Mouse (Mus musculus) erythroblast, embryonic 14.5 days (primary cell): ENCODE results near the gene Arhgdig. TPM values are rescaled to one million over a fixed set of nuclear protein-coding genes. Genes with fewer than 3 reads are reported as not detected.

Experiments used
- H3K27me3 ChIP-seq: 2 replicates; pipeline ENCODE4 v1.6.1; 2012; ENCODE audit warnings: inconsistent platforms; ENCODE audit not compliant: control insufficient read depth
- H3K36me3 ChIP-seq: 2 replicates; pipeline ENCODE4 v1.6.1; 2012; ENCODE audit warnings: mild to moderate bottlenecking, inconsistent platforms; ENCODE audit not compliant: control insufficient read depth
- H3K4me1 ChIP-seq: 2 replicates; pipeline ENCODE4 v1.6.1; 2012; ENCODE audit warnings: inconsistent platforms; ENCODE audit not compliant: control insufficient read depth
- H3K4me3 ChIP-seq: replicated peaks from 2 replicates; pipeline ENCODE3; 2012; ENCODE audit warnings: moderate library complexity, mild to moderate bottlenecking, inconsistent platforms
- H3K9me3 ChIP-seq: 2 replicates; pipeline ENCODE4 v1.6.1; 2012; ENCODE audit warnings: low read length, inconsistent platforms, mixed read lengths; ENCODE audit not compliant: control insufficient read depth
- GATA1 ChIP-seq: IDR thresholded peaks from 2 replicates; pipeline ENCODE4 v1.6.1; 2012; ENCODE audit warnings: low read length, inconsistent platforms, mixed read lengths
- TAL1 ChIP-seq: IDR thresholded peaks from 3 replicates; pipeline ENCODE4 v1.6.1; 2012; ENCODE audit warnings: low read length, inconsistent platforms, mixed read lengths
- polyA plus RNA-seq: library from polyadenylated mRNA; stranded (reverse); fragments of >175 nt; gene quantifications from 2 replicates; pipeline ENCODE4 v1.2.3, GENCODE M21; 2012

Arhgdig gene
- polyA plus RNA-seq, 1 experiment: 5.1 TPM

- Histone ChIP-seq H3K27me3 (no peaks in the 10 kb centered on the region), H3K4me3 (no peak overlapping the region), H3K9me3 (no peaks in the 10 kb centered on the region), H3K36me3 (no peaks in the 10 kb centered on the region), H3K4me1 (peaks cover 64% of the 10 kb centered on the region)
- TF ChIP-seq GATA1 (no peak), TAL1 (no peak)
Measured at GRCm38 (mm10) chr17:26240120-26240790, 32.7 kb upstream of the Arhgdig start.

GRCm38 (mm10) chr17:26239551-26239950, 32.0 kb upstream of the Arhgdig start:
- no peak for TF ChIP-seq GATA1
- TF ChIP-seq TAL1: no peak

GRCm38 (mm10) chr17:26237667-26238066, 30.1 kb upstream of the Arhgdig start:
- no peak for TF ChIP-seq TAL1
- no peak for TF ChIP-seq GATA1
- Histone ChIP-seq H3K27me3 (no peaks in the 10 kb centered on the region), H3K36me3 (no peaks in the 10 kb centered on the region), H3K4me3 (no peak overlapping the region), H3K9me3 (no peaks in the 10 kb centered on the region), H3K4me1 (peaks cover 50% of the 10 kb centered on the region)

More at GRCm38 (mm10) chr17:26239551-26239950, 32.0 kb upstream of the Arhgdig start:
- H3K4me1 ChIP-seq: peaks cover 66% of the 10 kb centered on the region
- no peaks in the 10 kb centered on the region for H3K27me3 ChIP-seq
- H3K36me3 ChIP-seq: no peaks in the 10 kb centered on the region
- H3K4me3 ChIP-seq: no peak overlapping the region
- H3K9me3 ChIP-seq: no peaks in the 10 kb centered on the region

- no peaks in the 10 kb centered on the region for H3K27me3 ChIP-seq
- no peaks in the 10 kb centered on the region for H3K9me3 ChIP-seq
- H3K4me3 ChIP-seq: no peak overlapping the region
- TF ChIP-seq TAL1: no peak
- TF ChIP-seq GATA1: no peak
- H3K4me1 ChIP-seq: peaks cover 31% of the 10 kb centered on the region
- no peaks in the 10 kb centered on the region for H3K36me3 ChIP-seq
Measured at GRCm38 (mm10) chr17:26235077-26235815, 27.7 kb upstream of the Arhgdig start.

GRCm38 (mm10) chr17:26234386-26234785, 26.8 kb upstream of the Arhgdig start:
- H3K4me3 ChIP-seq: no peak overlapping the region
- TF ChIP-seq GATA1: no peak
- no peak for TF ChIP-seq TAL1
- no peaks in the 10 kb centered on the region for H3K9me3 ChIP-seq
- H3K27me3 ChIP-seq: no peaks in the 10 kb centered on the region
- H3K36me3 ChIP-seq: no peaks in the 10 kb centered on the region
- H3K4me1 ChIP-seq: peaks cover 23% of the 10 kb centered on the region

GRCm38 (mm10) chr17:26232863-26233262, 25.3 kb upstream of the Arhgdig start:
- peaks cover 20% of the 10 kb centered on the region for H3K4me1 ChIP-seq
- no peaks in the 10 kb centered on the region for H3K36me3 ChIP-seq
- H3K27me3 ChIP-seq: no peaks in the 10 kb centered on the region
- no peak overlapping the region for H3K4me3 ChIP-seq
- TF ChIP-seq GATA1: no peak
- no peak for TF ChIP-seq TAL1
- no peaks in the 10 kb centered on the region for H3K9me3 ChIP-seq

GRCm38 (mm10) chr17:26231156-26231555, 23.6 kb upstream of the Arhgdig start:
- peaks cover 10% of the 10 kb centered on the region for H3K4me1 ChIP-seq

GRCm38 (mm10) chr17:26229776-26230175, 22.2 kb upstream of the Arhgdig start:
- H3K9me3 ChIP-seq: no peaks in the 10 kb centered on the region
- H3K4me3 ChIP-seq: no peak overlapping the region
- no peaks in the 10 kb centered on the region for H3K27me3 ChIP-seq
- TF ChIP-seq TAL1 (no peak), GATA1 (no peak)
- H3K36me3 ChIP-seq: no peaks in the 10 kb centered on the region
- H3K4me1 ChIP-seq: peaks cover 10% of the 10 kb centered on the region

More at GRCm38 (mm10) chr17:26231156-26231555, 23.6 kb upstream of the Arhgdig start:
- no peaks in the 10 kb centered on the region for H3K36me3 ChIP-seq
- no peak overlapping the region for H3K4me3 ChIP-seq
- no peaks in the 10 kb centered on the region for H3K9me3 ChIP-seq
- no peaks in the 10 kb centered on the region for H3K27me3 ChIP-seq
- no peak for TF ChIP-seq GATA1
- TF ChIP-seq TAL1: no peak

- TF ChIP-seq TAL1: no peak
- H3K4me3 ChIP-seq: no peak overlapping the region
- no peaks in the 10 kb centered on the region for H3K36me3 ChIP-seq
- peaks cover 7% of the 10 kb centered on the region for H3K4me1 ChIP-seq
- H3K27me3 ChIP-seq: peaks cover 13% of the 10 kb centered on the region
- no peaks in the 10 kb centered on the region for H3K9me3 ChIP-seq
Measured at GRCm38 (mm10) chr17:26225150-26225549, 17.6 kb upstream of the Arhgdig start.
